Mouse (Mus musculus): ENCODE measurements around the gene Meox2. TPM values are rescaled to one million over a fixed set of nuclear protein-coding genes. Genes with fewer than 3 reads are reported as not detected.

The Meox2 gene
- polyA plus RNA-seq, 1 experiment: 10.1 TPM

Other genes starting within 250 kb of the Meox2 start
- 9.9 and 10.5 TPM in 2 replicates for gene Agmo, start 133.1 kb downstream of the Meox2 start, polyA plus RNA-seq (2012; rRNA removed)